Mouse (Mus musculus): Measurements from ENCODE around the gene Ankrd44. TPM values are rescaled to one million over a fixed set of nuclear protein-coding genes. Genes with fewer than 3 reads are reported as not detected.

Ankrd44 gene
- polyA plus RNA-seq, 1 experiment, result 6.8 TPM

GRCm38 (mm10) chr1:54639076-54639475, 287.1 kb downstream of the Ankrd44 start:
- H3K27me3 ChIP-seq (ENCODE audit: control insufficient read depth, insufficient read depth, low read length), result no peaks in the 10 kb centered on the region
- no peak overlapping the region for H3K4me3 ChIP-seq (ENCODE audit: control insufficient read depth, low read depth, low read length)
- TF ChIP-seq POLR2A (IDR thresholded peaks at IDR 0.05; ENCODE audit: control insufficient read depth, low read depth, low read length) (no peak), CTCF (IDR thresholded peaks at IDR 0.05; ENCODE audit: control insufficient read depth, insufficient read depth, insufficient replicate concordance, low read depth, low read length) (no peak)
- H3K27ac ChIP-seq (ENCODE audit: control insufficient read depth, insufficient read depth, low read depth, low read length), result no peak overlapping the region
- no peaks in the 10 kb centered on the region for H3K36me3 ChIP-seq (ENCODE audit: control insufficient read depth, insufficient read depth, low read length)
- H3K4me1 ChIP-seq (ENCODE audit: control insufficient read depth, insufficient read depth, low read length), result no peaks in the 10 kb centered on the region

GRCm38 (mm10) chr1:54637340-54637739, 288.8 kb downstream of the Ankrd44 start:
- no peaks in the 10 kb centered on the region for H3K27me3 ChIP-seq (ENCODE audit: control insufficient read depth, insufficient read depth, low read length)
- H3K4me3 ChIP-seq (ENCODE audit: control insufficient read depth, low read depth, low read length), result no peak overlapping the region
- H3K27ac ChIP-seq (ENCODE audit: control insufficient read depth, insufficient read depth, low read depth, low read length), result no peak overlapping the region
- no peaks in the 10 kb centered on the region for H3K36me3 ChIP-seq (ENCODE audit: control insufficient read depth, insufficient read depth, low read length)
- H3K4me1 ChIP-seq (ENCODE audit: control insufficient read depth, insufficient read depth, low read length), result no peaks in the 10 kb centered on the region
- TF ChIP-seq CTCF (IDR thresholded peaks at IDR 0.05; ENCODE audit: control insufficient read depth, insufficient read depth, insufficient replicate concordance, low read depth, low read length) (no peak), POLR2A (IDR thresholded peaks at IDR 0.05; ENCODE audit: control insufficient read depth, low read depth, low read length) (no peak)

DNA sequence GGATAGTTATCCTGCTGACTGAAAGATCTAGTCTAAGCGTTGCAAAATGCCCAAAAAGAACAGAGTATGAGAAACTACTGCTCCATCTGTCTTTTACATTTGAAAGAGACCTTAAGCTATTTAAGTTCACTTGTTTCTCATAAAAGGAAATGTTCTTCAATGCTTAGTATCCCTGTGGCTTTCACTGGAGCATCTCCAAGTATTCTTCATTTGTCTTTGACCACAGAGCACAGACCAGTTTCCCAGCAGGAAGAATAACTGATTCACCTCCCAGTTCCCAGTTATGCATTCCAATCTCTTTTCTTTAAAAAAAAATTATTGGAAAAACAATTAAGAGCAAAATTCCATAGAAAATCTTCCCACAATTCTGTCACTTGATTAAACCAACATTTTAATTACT, 297.1 kb downstream of the Ankrd44 start:
- Histone ChIP-seq H3K36me3 (ENCODE audit: control insufficient read depth, insufficient read depth, low read length) (no peaks in the 10 kb centered on the region), H3K27ac (ENCODE audit: control insufficient read depth, insufficient read depth, low read depth, low read length) (no peak overlapping the region), H3K4me3 (ENCODE audit: control insufficient read depth, low read depth, low read length) (no peak overlapping the region), H3K27me3 (ENCODE audit: control insufficient read depth, insufficient read depth, low read length) (no peaks in the 10 kb centered on the region), H3K4me1 (ENCODE audit: control insufficient read depth, insufficient read depth, low read length) (no peaks in the 10 kb centered on the region)
- no peak for TF ChIP-seq POLR2A (IDR thresholded peaks at IDR 0.05; ENCODE audit: control insufficient read depth, low read depth, low read length)
- no peak for TF ChIP-seq CTCF (IDR thresholded peaks at IDR 0.05; ENCODE audit: control insufficient read depth, insufficient read depth, insufficient replicate concordance, low read depth, low read length)

DNA sequence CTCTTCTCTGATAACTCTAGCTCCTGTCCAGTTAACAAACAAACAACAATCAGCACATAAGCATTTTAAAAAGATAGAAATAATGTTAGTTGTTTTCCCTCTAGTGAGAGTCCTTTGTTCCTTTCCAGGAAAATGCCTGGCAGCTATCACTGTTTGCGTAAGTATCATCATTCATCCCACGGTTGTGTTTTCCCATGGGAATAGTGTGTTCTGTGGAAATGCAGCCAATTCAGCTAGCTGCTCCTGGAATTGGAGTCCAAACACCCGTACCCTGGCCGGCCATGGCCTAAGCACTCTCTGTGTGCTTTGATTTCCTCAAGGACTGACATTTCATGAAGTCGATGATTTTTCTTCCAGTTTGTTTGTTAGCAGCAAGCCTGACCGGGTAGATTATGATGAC, 311.2 kb downstream of the Ankrd44 start:
- no peaks in the 10 kb centered on the region for H3K27me3 ChIP-seq (ENCODE audit: control insufficient read depth, insufficient read depth, low read length)
- no peak for TF ChIP-seq POLR2A (IDR thresholded peaks at IDR 0.05; ENCODE audit: control insufficient read depth, low read depth, low read length)
- TF ChIP-seq CTCF (IDR thresholded peaks at IDR 0.05; ENCODE audit: control insufficient read depth, insufficient read depth, insufficient replicate concordance, low read depth, low read length), result no peak
- H3K27ac ChIP-seq (ENCODE audit: control insufficient read depth, insufficient read depth, low read depth, low read length), result no peak overlapping the region
- H3K4me1 ChIP-seq (ENCODE audit: control insufficient read depth, insufficient read depth, low read length), result peaks cover 2% of the 10 kb centered on the region; the same call in 1 of the 2 replicates
- no peaks in the 10 kb centered on the region for H3K36me3 ChIP-seq (ENCODE audit: control insufficient read depth, insufficient read depth, low read length)
- no peak overlapping the region for H3K4me3 ChIP-seq (ENCODE audit: control insufficient read depth, low read depth, low read length)

DNA sequence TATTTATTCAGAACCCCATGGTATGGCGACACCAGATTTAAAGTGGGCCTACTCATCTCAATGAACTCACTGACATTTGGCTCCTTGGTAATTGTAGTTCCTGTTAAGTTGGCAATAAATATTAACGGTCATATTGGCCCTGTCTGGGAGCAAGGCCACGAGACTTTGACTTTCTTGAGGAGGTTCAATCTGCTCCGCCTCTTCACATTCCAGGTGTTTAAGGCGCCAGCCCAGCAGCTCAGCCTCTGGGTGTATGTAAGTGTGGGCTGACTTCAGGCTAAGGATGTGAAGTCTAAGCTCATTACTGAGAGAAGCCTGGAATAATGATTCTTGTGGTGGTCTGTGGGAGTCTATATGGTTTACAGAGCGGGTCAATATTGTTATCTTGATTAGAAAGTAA, 313.8 kb downstream of the Ankrd44 start:
- Histone ChIP-seq H3K4me3 (ENCODE audit: control insufficient read depth, low read depth, low read length) (peak overlapping the region; percentile 29; the same call in 1 of the 2 replicates), H3K4me1 (ENCODE audit: control insufficient read depth, insufficient read depth, low read length) (peaks cover 2% of the 10 kb centered on the region; the same call in 1 of the 2 replicates), H3K27me3 (ENCODE audit: control insufficient read depth, insufficient read depth, low read length) (no peaks in the 10 kb centered on the region), H3K36me3 (ENCODE audit: control insufficient read depth, insufficient read depth, low read length) (no peaks in the 10 kb centered on the region), H3K27ac (ENCODE audit: control insufficient read depth, insufficient read depth, low read depth, low read length) (no peak overlapping the region)
- TF ChIP-seq POLR2A (IDR thresholded peaks at IDR 0.05; ENCODE audit: control insufficient read depth, low read depth, low read length), result no peak
- no peak for TF ChIP-seq CTCF (IDR thresholded peaks at IDR 0.05; ENCODE audit: control insufficient read depth, insufficient read depth, insufficient replicate concordance, low read depth, low read length)

- Histone ChIP-seq H3K36me3 (ENCODE audit: control insufficient read depth, insufficient read depth, low read length) (no peaks in the 10 kb centered on the region), H3K4me3 (ENCODE audit: control insufficient read depth, low read depth, low read length) (peak overlapping the region; percentile 16; the same call in 1 of the 2 replicates), H3K27ac (ENCODE audit: control insufficient read depth, insufficient read depth, low read depth, low read length) (no peak overlapping the region), H3K4me1 (ENCODE audit: control insufficient read depth, insufficient read depth, low read length) (peaks cover 2% of the 10 kb centered on the region; the same call in 1 of the 2 replicates), H3K27me3 (ENCODE audit: control insufficient read depth, insufficient read depth, low read length) (no peaks in the 10 kb centered on the region)
- TF ChIP-seq POLR2A (IDR thresholded peaks at IDR 0.05; ENCODE audit: control insufficient read depth, low read depth, low read length), result no peak
- TF ChIP-seq CTCF (IDR thresholded peaks at IDR 0.05; ENCODE audit: control insufficient read depth, insufficient read depth, insufficient replicate concordance, low read depth, low read length), result no peak
Measured at GRCm38 (mm10) chr1:54611891-54612290, 314.3 kb downstream of the Ankrd44 start.

DNA sequence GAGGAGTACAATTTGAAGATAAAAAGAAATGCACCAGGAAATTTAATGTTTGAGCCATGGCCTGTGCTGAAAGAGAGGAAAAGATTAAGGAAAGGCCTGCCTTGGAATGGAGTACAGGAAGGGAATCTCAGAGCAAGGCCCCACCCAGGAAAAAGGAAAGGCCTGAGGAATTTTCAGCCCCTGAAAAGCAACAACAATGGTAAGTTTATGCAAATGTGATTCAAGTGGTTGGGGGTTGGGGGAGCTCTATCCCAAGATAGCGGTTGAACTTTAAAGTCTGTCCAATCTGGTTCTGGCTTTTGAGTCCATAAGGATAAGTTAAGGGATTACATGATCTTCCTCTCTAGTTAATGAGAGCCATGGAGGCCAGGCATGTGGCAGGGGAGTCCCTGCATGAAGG, 319.3 kb downstream of the Ankrd44 start:
- no peaks in the 10 kb centered on the region for H3K36me3 ChIP-seq (ENCODE audit: control insufficient read depth, insufficient read depth, low read length)
- H3K4me3 ChIP-seq (ENCODE audit: control insufficient read depth, low read depth, low read length), result peak overlapping the region; percentile 17; the same call in 1 of the 2 replicates
- H3K27me3 ChIP-seq (ENCODE audit: control insufficient read depth, insufficient read depth, low read length), result no peaks in the 10 kb centered on the region
- TF ChIP-seq POLR2A (IDR thresholded peaks at IDR 0.05; ENCODE audit: control insufficient read depth, low read depth, low read length) (no peak), CTCF (IDR thresholded peaks at IDR 0.05; ENCODE audit: control insufficient read depth, insufficient read depth, insufficient replicate concordance, low read depth, low read length) (no peak)
- H3K4me1 ChIP-seq (ENCODE audit: control insufficient read depth, insufficient read depth, low read length), result no peaks in the 10 kb centered on the region
- H3K27ac ChIP-seq (ENCODE audit: control insufficient read depth, insufficient read depth, low read depth, low read length), result no peak overlapping the region

- Histone ChIP-seq H3K4me3 (ENCODE audit: control insufficient read depth, low read depth, low read length) (no peak overlapping the region), H3K27ac (ENCODE audit: control insufficient read depth, insufficient read depth, low read depth, low read length) (no peak overlapping the region), H3K4me1 (ENCODE audit: control insufficient read depth, insufficient read depth, low read length) (no peaks in the 10 kb centered on the region), H3K27me3 (ENCODE audit: control insufficient read depth, insufficient read depth, low read length) (no peaks in the 10 kb centered on the region), H3K36me3 (ENCODE audit: control insufficient read depth, insufficient read depth, low read length) (no peaks in the 10 kb centered on the region)
- TF ChIP-seq POLR2A (IDR thresholded peaks at IDR 0.05; ENCODE audit: control insufficient read depth, low read depth, low read length), result no peak
Measured at GRCm38 (mm10) chr1:54601692-54602091, 324.5 kb downstream of the Ankrd44 start.

Data from testis, adult 2 months (tissue).